In the genomic region with DNA sequence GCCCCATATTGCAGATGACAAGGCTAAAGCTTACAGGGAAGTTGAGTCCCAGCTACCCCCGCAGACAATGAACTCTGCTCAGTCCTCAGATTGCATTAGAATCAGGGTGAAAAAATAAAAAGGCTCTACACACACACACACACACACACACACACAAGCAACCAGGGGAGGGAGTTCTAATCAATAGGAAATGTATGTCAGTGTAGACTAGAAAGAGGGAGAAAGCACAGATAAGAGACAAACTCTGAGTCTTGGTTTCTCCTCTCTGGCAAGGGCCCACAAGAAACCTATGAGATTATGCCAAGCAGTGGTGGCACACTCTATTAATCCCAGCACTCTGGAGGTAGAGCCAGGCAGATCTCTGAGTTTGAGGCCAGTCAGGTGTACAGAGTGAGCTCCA, we compare ENCODE assay signal across 23 mouse cellular contexts.
A peak's percentile ranks its signal among the peaks of the same experiment; 100 is the strongest.
DNase-seq lines count a peak whose midpoint lies in the region; ATAC-seq and TF ChIP-seq lines count a peak whose summit lies in the region.
"Had no signal": no experiment of that assay in that cellular context is flagged by ENCODE, and none has a peak within 500 bp of the region (broad histone marks: within the 10 kb centered on the region; RNA-seq: fewer than 3 reads in every experiment).

No protein-coding gene starts in this region.

- TF ChIP-seq RAD21 in MEL (IDR thresholded peaks at IDR 0.05; ENCODE audit: low read depth, low read length), result no peak

- H3K4me1 ChIP-seq in MEL (ENCODE audit: control insufficient read depth in 1 of 2, insufficient read depth in 2 of 2, low read length in 2 of 2), result peaks cover 0 to 3% of the 10 kb centered on the region in 2 experiments; a peak in 2 of 4 replicates
- peaks cover 26% of the 10 kb centered on the region for H3K4me1 ChIP-seq in hindbrain, embryonic 10.5 days (replicated peaks)
- H3K4me1 ChIP-seq in heart, embryonic 11.5 days (ENCODE audit: control insufficient read depth, insufficient read depth, low read length), result no peaks in the 10 kb centered on the region; the same call in 1 of the 2 replicates

- peak; percentile 42 to 58; a peak in 3 of 4 replicates for TF ChIP-seq EP300 in MEL (IDR thresholded peaks at IDR 0.05; ENCODE audit: low read depth in 1 of 2, low read length in 2 of 2)

- ATAC-seq in common myeloid progenitor, adult 5-6 weeks (replicated peaks; ENCODE audit: low read depth, poor library complexity, severe bottlenecking), result peak; percentile 15; the same call in 1 of the 2 replicates
- ATAC-seq in megakaryocyte progenitor cell, adult 5-6 weeks (replicated peaks; ENCODE audit: poor library complexity), result peak; percentile 55
- peak; percentile 56 for ATAC-seq in megakaryocyte-erythroid progenitor cell, adult 5-6 weeks (replicated peaks; ENCODE audit: low FRiP score, low TSS enrichment, poor library complexity, severe bottlenecking)
- no peak for ATAC-seq in heart, embryonic 11.5 days (replicated peaks; ENCODE audit: insufficient number of reproducible peaks, low FRiP score, low TSS enrichment)
- ATAC-seq: activated CD4-positive, CD25-positive, alpha-beta regulatory T cell, adult 4 months; CD4-positive, CD25-positive, alpha-beta regulatory T cell, adult 4 months; Patski had no signal

- H3K36me3 ChIP-seq in MEL (ENCODE audit: control insufficient read depth in 1 of 2, insufficient read depth in 2 of 2, low read length in 2 of 2), result no peaks in the 10 kb centered on the region; a peak in 1 of 4 replicates
- no peaks in the 10 kb centered on the region for H3K36me3 ChIP-seq in hindbrain, embryonic 10.5 days
- no peaks in the 10 kb centered on the region for H3K36me3 ChIP-seq in heart, embryonic 11.5 days (ENCODE audit: control insufficient read depth, insufficient read depth, low read length)
- H3K36me3 ChIP-seq: G1E had no signal

- no peak for TF ChIP-seq CTCF in MEL (IDR thresholded peaks at IDR 0.05 in 2 of 3, conservative IDR thresholded peaks at IDR 0.05 in 1 of 3; ENCODE audit: control insufficient read depth in 1 of 3, insufficient read depth in 1 of 3, low read depth in 2 of 3, low read length in 3 of 3, poor library complexity in 1 of 3, severe bottlenecking in 1 of 3)

- H3K27ac ChIP-seq in MEL (ENCODE audit: control insufficient read depth, low read depth, low read length), result no peak overlapping the region
- H3K27ac ChIP-seq in hindbrain, embryonic 10.5 days, result no peak overlapping the region
- H3K27ac ChIP-seq in heart, embryonic 11.5 days (ENCODE audit: low read depth, low read length), result no peak overlapping the region

- H3K9me3 ChIP-seq in MEL (replicated peaks; ENCODE audit: insufficient read depth, low read length), result no peaks in the 10 kb centered on the region
- no peaks in the 10 kb centered on the region for H3K9me3 ChIP-seq in hindbrain, embryonic 10.5 days
- H3K9me3 ChIP-seq in heart, embryonic 11.5 days (replicated peaks; ENCODE audit: control insufficient read depth, low read length), result no peaks in the 10 kb centered on the region

- H3K79me2 ChIP-seq in MEL (ENCODE audit: control insufficient read depth, insufficient read depth, low read length, poor library complexity), result no peaks in the 10 kb centered on the region

- no peak overlapping the region for H3K4me2 ChIP-seq in heart, embryonic 11.5 days

- H3K27me3 ChIP-seq in MEL (ENCODE audit: control insufficient read depth in 1 of 2, insufficient read depth in 2 of 2, low read length in 2 of 2), result no peaks in the 10 kb centered on the region
- H3K27me3 ChIP-seq in hindbrain, embryonic 10.5 days (ENCODE audit: insufficient read depth, poor library complexity, severe bottlenecking), result peaks cover 75% of the 10 kb centered on the region
- H3K27me3 ChIP-seq in heart, embryonic 11.5 days (ENCODE audit: control insufficient read depth, insufficient read depth, low read length), result peaks cover 2% of the 10 kb centered on the region; the same call in 1 of the 2 replicates
- H3K27me3 ChIP-seq: CH12.LX had no signal

- no peak overlapping the region for H3K4me3 ChIP-seq in MEL (ENCODE audit: control insufficient read depth in 1 of 2, insufficient read depth in 1 of 2, low read depth in 2 of 2, low read length in 2 of 2)
- H3K4me3 ChIP-seq in hindbrain, embryonic 10.5 days, result no peak overlapping the region
- H3K4me3 ChIP-seq in heart, embryonic 11.5 days (ENCODE audit: low read depth, low read length), result no peak overlapping the region

- TF ChIP-seq POLR2A in MEL (IDR thresholded peaks at IDR 0.05; ENCODE audit: control insufficient read depth in 1 of 2, insufficient read depth in 1 of 2, low read depth in 1 of 2, low read length in 2 of 2, poor library complexity in 1 of 2), result no peak

- no peak overlapping the region for H3K9ac ChIP-seq in MEL (ENCODE audit: control insufficient read depth, low read depth, low read length, poor library complexity, severe bottlenecking)
- H3K9ac ChIP-seq in heart, embryonic 11.5 days (ENCODE audit: low read depth, low read length), result no peak overlapping the region

- WGBS in hindbrain, embryonic 10.5 days, result 86% methylated on average over 1 of the region's 1 CpGs
- WGBS in heart, embryonic 11.5 days (ENCODE audit: insufficient replicate concordance), result 85% methylated on average over 1 of the region's 1 CpGs

- intact Hi-C loops in heart, postnatal 36 days (cut with DNase I), result no loop called here

- DNase-seq in MEL (ENCODE audit: low read depth, low spot score), result no peak
- DNase-seq in heart, postnatal 36 days, result no peak
- DNase-seq in cerebellum, postnatal 10 days, result no peak
- no peak for DNase-seq in hindbrain, embryonic 10.5 days (ENCODE audit: low spot score)
- DNase-seq: adrenal gland, adult 2 months; adrenal gland, adult 8-10 months; adrenal gland, postnatal 10 days; adrenal gland, postnatal 14 days; adrenal gland, postnatal 25 days; adrenal gland, postnatal 36 days; B cell, adult 2 months; cerebellum, adult 11 months; cerebellum, adult 11-12 months; cerebellum, adult 18-20 months had no signal

TF ChIP-seq in MEL, 35 proteins besides CTCF, POLR2A, EP300 and RAD21:
- TF ChIP-seq NELFE (IDR thresholded peaks at IDR 0.05; ENCODE audit: low read depth, low read length), result no peak
- TF ChIP-seq TCF12 (IDR thresholded peaks at IDR 0.05; ENCODE audit: low read depth, low read length), result peak; percentile 60; the same call in 1 of the 2 replicates
- TF ChIP-seq RCOR1 (IDR thresholded peaks at IDR 0.05; ENCODE audit: low read depth, low read length), result peak; percentile 57; the same call in 1 of the 2 replicates
- TF ChIP-seq ZNF384 (IDR thresholded peaks at IDR 0.05; ENCODE audit: low read depth, low read length), result 0 out of 2 replicates have a peak, but pooled peaks have one; percentile 40
- peak; percentile 43; the same call in 1 of the 2 replicates for TF ChIP-seq GATA1 (IDR thresholded peaks at IDR 0.05; ENCODE audit: low read depth, low read length)
- TF ChIP-seq CHD1 (IDR thresholded peaks at IDR 0.05; ENCODE audit: low read depth, low read length), result no peak
TF ChIP-seq in MEL: peak in this region for 4.
